Mouse (Mus musculus): ENCODE data around the gene Adamts12. TPM values are rescaled to one million over a fixed set of nuclear protein-coding genes. Genes with fewer than 3 reads are reported as not detected.

Adamts12 gene
- polyA plus RNA-seq, 1 experiment from 2014 or later, result 1.7 TPM

- WGBS, result 88% methylated on average over 1 of the region's 1 CpGs
Measured at GRCm38 (mm10) chr15:11246402-11246801, 181.8 kb downstream of the Adamts12 start.

GRCm38 (mm10) chr15:11279273-11280080 lies 214.9 kb downstream of the Adamts12 start:
- Histone ChIP-seq H3K4me3 (ENCODE audit: low read depth, low read length) (no peak overlapping the region), H3K9me3 (ENCODE audit: control insufficient read depth, low read length) (no peaks in the 10 kb centered on the region), H3K36me3 (ENCODE audit: control insufficient read depth, insufficient read depth, low read length) (no peaks in the 10 kb centered on the region), H3K9ac (ENCODE audit: low read length) (no peak overlapping the region), H3K27ac (replicated peaks; ENCODE audit: low read depth, low read length) (no peak overlapping the region), H3K4me2 (ENCODE audit: low read depth, severe bottlenecking) (no peak overlapping the region), H3K4me1 (ENCODE audit: control insufficient read depth, insufficient read depth, low read length) (no peaks in the 10 kb centered on the region), H3K27me3 (ENCODE audit: control insufficient read depth, insufficient read depth, low read length) (no peaks in the 10 kb centered on the region)
- 90% methylated on average over 6 of the region's 6 CpGs for WGBS
- ATAC-seq (ENCODE audit: insufficient number of reproducible peaks, low FRiP score, low TSS enrichment, low read depth) (no peak), DNase-seq (ENCODE audit: low spot score) (no peak)

More at GRCm38 (mm10) chr15:11246402-11246801, 181.8 kb downstream of the Adamts12 start:
- H3K27me3 ChIP-seq (ENCODE audit: control insufficient read depth, insufficient read depth, low read length), result no peaks in the 10 kb centered on the region
- no peaks in the 10 kb centered on the region for H3K36me3 ChIP-seq (ENCODE audit: control insufficient read depth, insufficient read depth, low read length)
- H3K4me2 ChIP-seq (ENCODE audit: low read depth, severe bottlenecking), result no peak overlapping the region
- no peaks in the 10 kb centered on the region for H3K4me1 ChIP-seq (ENCODE audit: control insufficient read depth, insufficient read depth, low read length)
- DNase-seq (ENCODE audit: low spot score) (no peak), ATAC-seq (ENCODE audit: insufficient number of reproducible peaks, low FRiP score, low TSS enrichment, low read depth) (no peak)
- H3K9ac ChIP-seq (ENCODE audit: low read length), result no peak overlapping the region
- H3K27ac ChIP-seq (replicated peaks; ENCODE audit: low read depth, low read length), result no peak overlapping the region
- H3K9me3 ChIP-seq (ENCODE audit: control insufficient read depth, low read length), result no peaks in the 10 kb centered on the region
- H3K4me3 ChIP-seq (ENCODE audit: low read depth, low read length), result no peak overlapping the region

DNA sequence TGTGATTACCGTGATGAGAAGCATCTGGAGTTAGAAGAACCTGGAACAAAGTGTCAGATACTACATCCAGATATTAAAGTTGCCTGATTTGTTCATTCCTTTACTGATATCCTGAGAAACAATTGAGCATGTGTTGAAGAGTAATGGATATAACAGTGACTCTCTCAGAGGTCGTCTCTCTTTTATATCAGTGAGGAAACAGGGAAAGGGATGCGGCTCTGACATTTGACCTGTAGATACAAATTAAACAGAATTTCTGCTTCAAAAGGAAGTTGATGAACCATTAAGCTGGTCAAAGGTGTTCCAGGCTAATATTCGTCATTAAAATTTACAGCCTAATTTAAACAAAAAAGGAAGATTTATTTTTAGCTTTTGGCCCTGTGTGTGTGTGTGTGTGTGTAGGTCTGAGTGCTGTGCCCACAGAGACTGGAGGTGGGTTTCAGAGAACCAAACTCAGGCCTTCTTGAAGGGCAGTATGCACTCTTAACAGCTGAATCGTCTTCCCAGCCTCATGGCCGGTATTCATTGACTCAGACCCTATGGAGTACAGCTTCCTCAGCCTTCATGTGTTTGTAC lies 216.2 kb downstream of the Adamts12 start:
- Histone ChIP-seq H3K4me1 (ENCODE audit: control insufficient read depth, insufficient read depth, low read length) (no peaks in the 10 kb centered on the region), H3K9ac (ENCODE audit: low read length) (no peak overlapping the region), H3K4me2 (ENCODE audit: low read depth, severe bottlenecking) (no peak overlapping the region), H3K9me3 (ENCODE audit: control insufficient read depth, low read length) (no peaks in the 10 kb centered on the region), H3K36me3 (ENCODE audit: control insufficient read depth, insufficient read depth, low read length) (no peaks in the 10 kb centered on the region), H3K27me3 (ENCODE audit: control insufficient read depth, insufficient read depth, low read length) (no peaks in the 10 kb centered on the region), H3K4me3 (ENCODE audit: low read depth, low read length) (no peak overlapping the region), H3K27ac (replicated peaks; ENCODE audit: low read depth, low read length) (no peak overlapping the region)
- ATAC-seq (ENCODE audit: insufficient number of reproducible peaks, low FRiP score, low TSS enrichment, low read depth) (no peak), DNase-seq (ENCODE audit: low spot score) (no peak)
- WGBS, result 57% methylated on average over 6 of the region's 6 CpGs

GRCm38 (mm10) chr15:11283171-11283570 lies 218.6 kb downstream of the Adamts12 start:
- no peaks in the 10 kb centered on the region for H3K27me3 ChIP-seq (ENCODE audit: control insufficient read depth, insufficient read depth, low read length)
- ATAC-seq (ENCODE audit: insufficient number of reproducible peaks, low FRiP score, low TSS enrichment, low read depth) (no peak), DNase-seq (ENCODE audit: low spot score) (no peak)
- H3K36me3 ChIP-seq (ENCODE audit: control insufficient read depth, insufficient read depth, low read length), result no peaks in the 10 kb centered on the region
- H3K4me1 ChIP-seq (ENCODE audit: control insufficient read depth, insufficient read depth, low read length), result no peaks in the 10 kb centered on the region
- H3K9me3 ChIP-seq (ENCODE audit: control insufficient read depth, low read length), result no peaks in the 10 kb centered on the region
- no peak overlapping the region for H3K27ac ChIP-seq (replicated peaks; ENCODE audit: low read depth, low read length)
- H3K4me3 ChIP-seq (ENCODE audit: low read depth, low read length), result no peak overlapping the region
- H3K9ac ChIP-seq (ENCODE audit: low read length), result no peak overlapping the region
- no peak overlapping the region for H3K4me2 ChIP-seq (ENCODE audit: low read depth, severe bottlenecking)

DNA sequence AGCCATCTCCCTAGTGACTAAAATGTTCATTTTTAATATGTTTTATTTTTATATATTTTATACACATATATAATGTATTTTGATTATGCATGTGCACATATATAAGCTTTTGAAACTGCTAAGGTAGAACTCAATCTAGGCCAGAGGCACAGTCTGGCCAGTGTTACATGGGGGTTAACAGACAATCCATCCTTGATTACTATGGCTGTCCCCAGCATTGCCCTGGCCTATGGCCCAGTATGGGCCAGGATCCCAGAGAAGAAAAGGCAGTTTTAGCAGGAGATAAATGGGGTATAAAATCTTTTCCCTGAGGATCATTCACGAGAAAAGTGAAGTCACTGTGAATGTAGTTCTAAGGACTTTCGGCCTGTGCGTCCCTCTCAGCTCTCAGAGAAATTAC lies 223.2 kb downstream of the Adamts12 start:
- Histone ChIP-seq H3K4me3 (ENCODE audit: low read depth, low read length) (no peak overlapping the region), H3K27ac (replicated peaks; ENCODE audit: low read depth, low read length) (no peak overlapping the region), H3K9me3 (ENCODE audit: control insufficient read depth, low read length) (no peaks in the 10 kb centered on the region), H3K27me3 (ENCODE audit: control insufficient read depth, insufficient read depth, low read length) (no peaks in the 10 kb centered on the region), H3K36me3 (ENCODE audit: control insufficient read depth, insufficient read depth, low read length) (no peaks in the 10 kb centered on the region), H3K4me1 (ENCODE audit: control insufficient read depth, insufficient read depth, low read length) (no peaks in the 10 kb centered on the region), H3K9ac (ENCODE audit: low read length) (no peak overlapping the region), H3K4me2 (ENCODE audit: low read depth, severe bottlenecking) (no peak overlapping the region)
- ATAC-seq (ENCODE audit: insufficient number of reproducible peaks, low FRiP score, low TSS enrichment, low read depth) (no peak), DNase-seq (ENCODE audit: low spot score) (no peak)
- WGBS, result 89% methylated on average over 3 of the region's 3 CpGs

DNA sequence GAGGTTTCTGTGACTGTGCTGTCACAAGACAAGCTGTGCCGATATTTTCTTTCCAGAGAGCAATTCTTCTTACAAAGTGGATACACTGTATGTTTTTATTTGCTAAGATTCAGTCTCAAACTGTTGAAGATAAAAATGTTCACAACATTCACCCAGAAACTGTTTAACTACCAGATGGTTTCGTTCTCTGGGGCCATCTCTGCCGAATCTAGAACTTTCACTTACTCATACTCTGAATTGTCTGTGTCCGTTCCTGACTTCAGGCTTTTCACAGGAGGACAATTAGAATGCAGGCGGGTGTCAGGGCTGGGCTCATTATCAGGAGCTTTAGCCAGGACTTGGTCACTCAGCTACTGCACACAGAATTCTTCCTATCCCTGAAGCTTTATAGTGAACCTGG lies 227.7 kb downstream of the Adamts12 start:
- Histone ChIP-seq H3K27ac (replicated peaks; ENCODE audit: low read depth, low read length) (no peak overlapping the region), H3K4me3 (ENCODE audit: low read depth, low read length) (no peak overlapping the region), H3K4me2 (ENCODE audit: low read depth, severe bottlenecking) (no peak overlapping the region), H3K4me1 (ENCODE audit: control insufficient read depth, insufficient read depth, low read length) (no peaks in the 10 kb centered on the region), H3K9ac (ENCODE audit: low read length) (no peak overlapping the region), H3K36me3 (ENCODE audit: control insufficient read depth, insufficient read depth, low read length) (no peaks in the 10 kb centered on the region), H3K9me3 (ENCODE audit: control insufficient read depth, low read length) (no peaks in the 10 kb centered on the region), H3K27me3 (ENCODE audit: control insufficient read depth, insufficient read depth, low read length) (no peaks in the 10 kb centered on the region)
- 87% methylated on average over 5 of the region's 5 CpGs for WGBS
- ATAC-seq (ENCODE audit: insufficient number of reproducible peaks, low FRiP score, low TSS enrichment, low read depth) (no peak), DNase-seq (ENCODE audit: low spot score) (no peak)

DNA sequence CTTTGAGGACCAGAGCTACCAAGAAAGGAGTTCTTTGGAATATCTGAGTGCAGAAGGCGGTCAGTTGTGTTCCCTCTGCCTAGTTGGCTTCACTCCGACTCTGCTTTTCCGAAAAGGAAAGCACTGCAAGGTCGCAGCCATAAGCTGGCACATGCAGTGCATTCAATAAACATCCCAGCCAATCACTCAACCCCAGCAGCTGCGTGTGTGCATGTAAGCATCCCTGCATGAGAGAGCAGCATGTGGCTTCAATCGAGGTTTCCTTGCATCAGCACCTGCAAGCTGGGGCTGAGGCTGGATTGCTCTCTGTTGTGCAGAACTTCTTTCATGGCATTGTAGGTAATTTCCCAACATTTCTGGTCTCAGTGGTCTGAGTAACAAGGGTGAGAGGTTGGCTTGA lies 230.4 kb downstream of the Adamts12 start:
- Histone ChIP-seq H3K4me3 (ENCODE audit: low read depth, low read length) (no peak overlapping the region), H3K27me3 (ENCODE audit: control insufficient read depth, insufficient read depth, low read length) (no peaks in the 10 kb centered on the region), H3K4me1 (ENCODE audit: control insufficient read depth, insufficient read depth, low read length) (no peaks in the 10 kb centered on the region), H3K27ac (replicated peaks; ENCODE audit: low read depth, low read length) (no peak overlapping the region), H3K9ac (ENCODE audit: low read length) (no peak overlapping the region), H3K36me3 (ENCODE audit: control insufficient read depth, insufficient read depth, low read length) (no peaks in the 10 kb centered on the region), H3K9me3 (ENCODE audit: control insufficient read depth, low read length) (no peaks in the 10 kb centered on the region), H3K4me2 (ENCODE audit: low read depth, severe bottlenecking) (no peak overlapping the region)
- DNase-seq (ENCODE audit: low spot score) (peak; percentile 25), ATAC-seq (ENCODE audit: insufficient number of reproducible peaks, low FRiP score, low TSS enrichment, low read depth) (no peak)
- 59% methylated on average over 6 of the region's 6 CpGs for WGBS

GRCm38 (mm10) chr15:11297960-11298359 lies 233.4 kb downstream of the Adamts12 start:
- Histone ChIP-seq H3K9me3 (ENCODE audit: control insufficient read depth, low read length) (no peaks in the 10 kb centered on the region), H3K4me1 (ENCODE audit: control insufficient read depth, insufficient read depth, low read length) (no peaks in the 10 kb centered on the region), H3K4me2 (ENCODE audit: low read depth, severe bottlenecking) (no peak overlapping the region), H3K9ac (ENCODE audit: low read length) (no peak overlapping the region), H3K4me3 (ENCODE audit: low read depth, low read length) (no peak overlapping the region), H3K27me3 (ENCODE audit: control insufficient read depth, insufficient read depth, low read length) (no peaks in the 10 kb centered on the region), H3K27ac (replicated peaks; ENCODE audit: low read depth, low read length) (no peak overlapping the region), H3K36me3 (ENCODE audit: control insufficient read depth, insufficient read depth, low read length) (no peaks in the 10 kb centered on the region)
- 83% methylated on average over 4 of the region's 4 CpGs for WGBS
- DNase-seq (ENCODE audit: low spot score), result no peak
- no peak for ATAC-seq (ENCODE audit: insufficient number of reproducible peaks, low FRiP score, low TSS enrichment, low read depth)

Measured in limb, embryonic 11.5 days (tissue).